Mouse (Mus musculus): ENCODE measurements around the gene Bscl2.

The Bscl2 gene

GRCm38 (mm10) chr19:8837251-8837791 lies at the start of gene Bscl2:
TSS of gene Bscl2 (plus strand) at chr19:8837467.
- DNase-seq (ENCODE audit: low spot score) = peak; percentile 79

GRCm38 (mm10) chr19:8788521-8788920 lies 48.7 kb upstream of the Bscl2 start:
- no peak for DNase-seq (ENCODE audit: low spot score)

- no peak for DNase-seq (ENCODE audit: low spot score)
Measured at GRCm38 (mm10) chr19:8789171-8789570, 48.1 kb upstream of the Bscl2 start.

- DNase-seq (ENCODE audit: low spot score) = no peak
Measured at GRCm38 (mm10) chr19:8790171-8790570, 47.1 kb upstream of the Bscl2 start.

GRCm38 (mm10) chr19:8798264-8798946 lies 38.9 kb upstream of the Bscl2 start, which contains the start of gene Polr2g:
TSS of gene Polr2g (minus strand) at chr19:8798577.
- peak; percentile 90 for DNase-seq (ENCODE audit: low spot score)

GRCm38 (mm10) chr19:8798947-8799315 lies 38.3 kb upstream of the Bscl2 start:
- DNase-seq (ENCODE audit: low spot score) = no peak

- peak; percentile 94 for DNase-seq (ENCODE audit: low spot score)
Measured at GRCm38 (mm10) chr19:8802130-8802821, 35.0 kb upstream of the Bscl2 start, which contains the start of gene Zbtb3. TSS of gene Zbtb3 (plus strand) at chr19:8802555.

GRCm38 (mm10) chr19:8803204-8803780 lies 34.0 kb upstream of the Bscl2 start:
- DNase-seq (ENCODE audit: low spot score) = no peak

GRCm38 (mm10) chr19:8803879-8804660 lies 33.2 kb upstream of the Bscl2 start:
- no peak for DNase-seq (ENCODE audit: low spot score)

GRCm38 (mm10) chr19:8806810-8807209 lies 30.5 kb upstream of the Bscl2 start:
- DNase-seq (ENCODE audit: low spot score) = no peak

GRCm38 (mm10) chr19:8815812-8816211 lies 21.5 kb upstream of the Bscl2 start:
- no peak for DNase-seq (ENCODE audit: low spot score)

GRCm38 (mm10) chr19:8817001-8817400 lies 20.3 kb upstream of the Bscl2 start:
- DNase-seq (ENCODE audit: low spot score) = no peak

GRCm38 (mm10) chr19:8818301-8818798 lies 18.9 kb upstream of the Bscl2 start:
- no peak for DNase-seq (ENCODE audit: low spot score)

GRCm38 (mm10) chr19:8818801-8819595 lies 18.3 kb upstream of the Bscl2 start, which contains the start of gene Ttc9c:
TSS of gene Ttc9c (minus strand) at chr19:8819333.
- peak; percentile 97 for DNase-seq (ENCODE audit: low spot score)

GRCm38 (mm10) chr19:8819596-8820423 lies 17.5 kb upstream of the Bscl2 start, which contains the start of gene Hnrnpul2:
TSS of gene Hnrnpul2 (plus strand) at chr19:8820010.
- DNase-seq (ENCODE audit: low spot score) = peak; percentile 99

- no peak for DNase-seq (ENCODE audit: low spot score)
Measured at GRCm38 (mm10) chr19:8820424-8820956, 16.8 kb upstream of the Bscl2 start.

GRCm38 (mm10) chr19:8821146-8821545 lies 16.1 kb upstream of the Bscl2 start:
- DNase-seq (ENCODE audit: low spot score) = no peak

- no peak for DNase-seq (ENCODE audit: low spot score)
Measured at GRCm38 (mm10) chr19:8822696-8823095, 14.6 kb upstream of the Bscl2 start.

- DNase-seq (ENCODE audit: low spot score) = no peak
Measured at GRCm38 (mm10) chr19:8829660-8830059, 7.6 kb upstream of the Bscl2 start, which contains the start of gene AC129217.1. TSS of gene AC129217.1 (plus strand) at chr19:8829773.

- no peak for DNase-seq (ENCODE audit: low spot score)
Measured at GRCm38 (mm10) chr19:8830664-8831063, 6.6 kb upstream of the Bscl2 start.

Measured in urinary bladder, postnatal 14 days (tissue).